Mouse (Mus musculus) urinary bladder, adult 18-20 months (tissue): ENCODE data around the gene Gm11077.
A peak's percentile ranks its signal among the peaks of the same experiment; 100 is the strongest.

Source experiments
- DNase-seq, 2 experiments: peaks; one replicate each; pipeline ENCODE4 v3.0.0; 2022; ENCODE audit warnings: low spot score in 2 of 2, mixed read lengths in 2 of 2

Gene Gm11077

GRCm38 (mm10) chr6:140745586-140745985 is 16.5 kb downstream of the Gm11077 start:
- no peak for DNase-seq

GRCm38 (mm10) chr6:140747591-140747990 is 18.5 kb downstream of the Gm11077 start:
- no peak for DNase-seq

- no peak for DNase-seq
Observed at GRCm38 (mm10) chr6:140750371-140751080, 21.4 kb downstream of the Gm11077 start.

DNA sequence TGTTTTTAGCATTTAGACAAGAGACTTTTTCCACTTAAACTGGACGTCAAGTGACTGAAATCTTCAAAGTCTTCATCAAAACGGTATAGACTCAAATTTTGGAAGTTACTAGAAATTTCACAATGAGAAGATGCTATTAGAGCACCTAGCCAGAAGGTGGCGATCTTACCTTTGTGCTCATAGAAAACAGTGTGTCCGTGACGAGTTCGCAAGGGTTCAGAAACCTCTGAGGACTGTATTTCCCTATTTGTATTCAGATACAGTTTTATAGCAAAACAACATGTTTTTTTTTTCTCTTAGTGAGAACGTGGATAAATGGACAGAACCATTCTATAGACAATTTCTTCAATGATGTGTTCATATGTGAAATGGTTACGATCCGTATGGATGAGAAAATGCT is 37.3 kb downstream of the Gm11077 start:
- peak in 1 of 2 experiments; percentile 5 for DNase-seq

GRCm38 (mm10) chr6:140767237-140767636 is 38.2 kb downstream of the Gm11077 start:
- DNase-seq, result no peak

DNA sequence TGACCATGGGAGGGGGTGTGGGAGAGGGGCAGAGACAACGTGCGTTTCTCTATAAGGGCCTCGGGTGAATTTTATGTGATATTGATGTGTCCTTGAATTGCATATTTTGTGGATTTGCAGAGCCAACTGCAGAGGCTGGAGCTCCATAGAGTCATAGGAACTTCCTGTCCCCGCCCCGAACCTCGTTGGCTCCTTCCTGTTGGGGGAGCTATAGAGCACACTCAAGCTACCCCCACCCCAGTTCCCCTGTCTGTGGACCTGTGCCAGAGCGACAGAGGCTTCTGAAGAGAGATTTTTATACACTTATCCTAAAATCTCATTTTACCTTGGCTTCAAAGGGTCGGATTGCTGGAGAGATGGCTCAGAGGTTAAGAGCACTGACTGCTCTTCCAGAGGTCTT is 39.1 kb downstream of the Gm11077 start:
- DNase-seq, result no peak

- no peak for DNase-seq
Observed at GRCm38 (mm10) chr6:140768859-140769640, 40.0 kb downstream of the Gm11077 start.

DNA sequence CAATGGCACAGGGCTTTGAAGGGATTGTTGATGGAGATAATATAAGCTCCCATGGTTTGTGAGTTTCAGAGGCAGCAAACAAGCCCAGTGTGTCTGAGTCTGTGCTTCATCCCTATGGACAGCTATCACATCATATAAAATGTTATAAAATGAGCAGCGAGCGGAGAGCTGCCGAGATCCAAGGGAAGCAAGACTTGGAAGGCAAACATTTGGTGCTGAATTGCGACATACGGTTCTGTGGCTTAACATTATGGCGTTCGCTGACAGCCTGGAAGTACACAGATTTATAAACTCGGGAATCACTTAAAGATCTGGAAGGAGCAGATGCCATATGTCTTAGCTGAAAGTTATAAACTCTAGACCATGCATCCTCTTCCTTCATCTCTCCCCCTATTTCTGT is 47.2 kb downstream of the Gm11077 start:
- DNase-seq, result no peak

- DNase-seq, result no peak
Observed at GRCm38 (mm10) chr6:140782524-140782923, 53.4 kb downstream of the Gm11077 start.

GRCm38 (mm10) chr6:140786058-140786457 is 57.0 kb downstream of the Gm11077 start:
- DNase-seq, result no peak

DNA sequence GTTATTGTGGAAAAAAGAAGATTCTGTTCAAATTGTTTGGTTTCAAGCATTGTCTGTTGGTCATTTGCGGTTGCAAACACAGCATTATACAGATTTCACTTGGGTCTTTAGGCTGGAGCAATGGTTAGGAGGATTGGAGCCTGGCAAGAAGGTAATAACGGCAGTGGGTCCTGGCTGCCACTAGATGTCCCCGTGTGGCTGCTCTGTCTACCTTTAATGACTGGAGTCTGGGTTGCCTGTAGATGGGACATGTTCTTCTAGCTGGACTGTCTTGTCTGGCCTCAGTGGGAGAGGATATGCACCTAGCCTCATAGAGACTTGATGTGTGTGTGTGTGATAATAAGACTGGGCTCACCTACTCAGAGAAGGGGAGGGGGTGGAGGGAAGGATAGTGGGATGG is 60.8 kb downstream of the Gm11077 start:
- no peak for DNase-seq

GRCm38 (mm10) chr6:140793676-140794262 is 64.7 kb downstream of the Gm11077 start:
- no peak for DNase-seq

GRCm38 (mm10) chr6:140798841-140799240 is 69.8 kb downstream of the Gm11077 start:
- DNase-seq, result no peak

GRCm38 (mm10) chr6:140799435-140800040 is 70.5 kb downstream of the Gm11077 start:
- DNase-seq, result no peak

GRCm38 (mm10) chr6:140800587-140800986 is 71.5 kb downstream of the Gm11077 start:
- DNase-seq, result no peak
